In the genomic region with DNA sequence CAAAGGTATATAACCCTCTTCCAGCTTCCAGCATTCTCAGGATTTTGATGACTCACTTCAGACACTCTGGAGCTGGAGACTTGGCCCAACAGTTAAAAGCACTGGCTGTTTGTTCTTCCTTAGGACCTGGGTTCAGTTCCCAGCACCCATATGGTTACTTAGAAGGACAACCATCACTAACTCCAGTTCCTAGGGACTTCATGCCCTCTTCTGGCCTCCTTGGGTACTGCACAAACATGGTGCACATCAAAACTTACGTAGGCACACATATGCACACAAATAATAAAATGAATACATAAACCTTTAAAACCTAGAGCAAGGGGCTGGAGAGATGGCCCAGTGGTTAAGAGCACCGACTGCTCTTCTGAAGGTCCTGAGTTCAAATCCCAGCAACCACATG, we compare ENCODE assay signal across 21 mouse cellular contexts. TPM values are rescaled to one million over a fixed set of nuclear protein-coding genes. Genes with fewer than 3 reads are reported as not detected.
DNase-seq lines count a peak whose midpoint lies in the region; ATAC-seq and TF ChIP-seq lines count a peak whose summit lies in the region.
"Had no signal": no experiment of that assay in that cellular context is flagged by ENCODE, and none has a peak within 500 bp of the region (broad histone marks: within the 10 kb centered on the region; RNA-seq: fewer than 3 reads in every experiment).

No protein-coding gene starts in this region.

- peak; percentile 34 for TF ChIP-seq CTCF in intestine, postnatal 0 days (IDR thresholded peaks at IDR 0.05; ENCODE audit: low read depth)
- peak; percentile 15; the same call in 1 of the 2 replicates for TF ChIP-seq CTCF in midbrain, postnatal 0 days (IDR thresholded peaks at IDR 0.05)
- peak; percentile 30 to 46 (median 40); a peak in 5 of 6 replicates for TF ChIP-seq CTCF in MEL (IDR thresholded peaks at IDR 0.05 in 2 of 3, conservative IDR thresholded peaks at IDR 0.05 in 1 of 3; ENCODE audit: control insufficient read depth in 1 of 3, insufficient read depth in 1 of 3, low read depth in 2 of 3, low read length in 3 of 3, poor library complexity in 1 of 3, severe bottlenecking in 1 of 3)
- TF ChIP-seq CTCF in stomach, postnatal 0 days (IDR thresholded peaks at IDR 0.05; ENCODE audit: low read depth): peak; percentile 43; the same call in 1 of the 2 replicates

- H3K4me1 ChIP-seq in intestine, postnatal 0 days (replicated peaks; ENCODE audit: control insufficient read depth, insufficient read depth, low read length): no peaks in the 10 kb centered on the region; the same call in 1 of the 2 replicates
- peaks cover 31% of the 10 kb centered on the region for H3K4me1 ChIP-seq in intestine, embryonic 16.5 days (ENCODE audit: control insufficient read depth, insufficient read depth, low read length)
- H3K4me1 ChIP-seq in midbrain, postnatal 0 days (ENCODE audit: insufficient read depth, low read length): no peaks in the 10 kb centered on the region
- H3K4me1 ChIP-seq in midbrain, embryonic 11.5 days (ENCODE audit: control insufficient read depth, insufficient read depth, low read length): peaks cover 6% of the 10 kb centered on the region; the same call in 1 of the 2 replicates
- H3K4me1 ChIP-seq in MEL (ENCODE audit: control insufficient read depth in 1 of 2, insufficient read depth in 2 of 2, low read length in 2 of 2): peaks cover 0 to 2% of the 10 kb centered on the region in 2 experiments; a peak in 1 of 4 replicates
- H3K4me1 ChIP-seq in stomach, postnatal 0 days (replicated peaks; ENCODE audit: control insufficient read depth, insufficient read depth): peaks cover 4% of the 10 kb centered on the region; the same call in 1 of the 2 replicates

- no peak for TF ChIP-seq EP300 in MEL (IDR thresholded peaks at IDR 0.05; ENCODE audit: low read depth in 1 of 2, low read length in 2 of 2)
- TF ChIP-seq EP300 in stomach, postnatal 0 days (optimal IDR thresholded peaks at IDR 0.05): no peak

- no peaks in the 10 kb centered on the region for H3K27me3 ChIP-seq in intestine, postnatal 0 days (replicated peaks; ENCODE audit: control insufficient read depth, insufficient read depth, low read length)
- H3K27me3 ChIP-seq in intestine, embryonic 16.5 days (replicated peaks; ENCODE audit: control insufficient read depth, insufficient read depth, low read length): no peaks in the 10 kb centered on the region
- no peaks in the 10 kb centered on the region for H3K27me3 ChIP-seq in midbrain, postnatal 0 days (ENCODE audit: insufficient read depth, low read length)
- H3K27me3 ChIP-seq in midbrain, embryonic 11.5 days (ENCODE audit: control insufficient read depth, insufficient read depth, low read length): 0 out of 2 replicates have a peak, but pooled peaks cover 2% of the 10 kb centered on the region
- no peaks in the 10 kb centered on the region for H3K27me3 ChIP-seq in MEL (ENCODE audit: control insufficient read depth in 1 of 2, insufficient read depth in 2 of 2, low read length in 2 of 2)
- H3K27me3 ChIP-seq in stomach, postnatal 0 days (ENCODE audit: control insufficient read depth, insufficient read depth, low read length): no peaks in the 10 kb centered on the region

- TF ChIP-seq RAD21 in MEL (IDR thresholded peaks at IDR 0.05; ENCODE audit: low read depth, low read length): peak; percentile 15

- ATAC-seq in intestine, postnatal 0 days: no peak
- ATAC-seq in intestine, embryonic 16.5 days: no peak
- ATAC-seq in midbrain, postnatal 0 days (ENCODE audit: low FRiP score): no peak
- ATAC-seq in midbrain, embryonic 11.5 days (ENCODE audit: low FRiP score): no peak
- no peak for ATAC-seq in stomach, postnatal 0 days (ENCODE audit: low FRiP score, low TSS enrichment)
- ATAC-seq: forebrain, embryonic 13.5 days; intestine, embryonic 15.5 days; midbrain, embryonic 13.5 days had no signal

- H3K27ac ChIP-seq in intestine, postnatal 0 days (ENCODE audit: low read depth, low read length): no peak overlapping the region
- H3K27ac ChIP-seq in intestine, embryonic 16.5 days (ENCODE audit: low read length): no peak overlapping the region
- no peak overlapping the region for H3K27ac ChIP-seq in midbrain, postnatal 0 days (ENCODE audit: low read depth, low read length)
- no peak overlapping the region for H3K27ac ChIP-seq in midbrain, embryonic 11.5 days (ENCODE audit: low read depth, low read length)
- no peak overlapping the region for H3K27ac ChIP-seq in MEL (ENCODE audit: control insufficient read depth, low read depth, low read length)
- no peak overlapping the region for H3K27ac ChIP-seq in stomach, postnatal 0 days (replicated peaks)
- H3K27ac ChIP-seq: forebrain, embryonic 13.5 days; intestine, embryonic 15.5 days; limb, embryonic 13.5 days; midbrain, embryonic 13.5 days had no signal

- H3K36me3 ChIP-seq in intestine, postnatal 0 days (ENCODE audit: control insufficient read depth, insufficient read depth): no peaks in the 10 kb centered on the region
- H3K36me3 ChIP-seq in intestine, embryonic 16.5 days (ENCODE audit: control insufficient read depth, insufficient read depth, low read length): no peaks in the 10 kb centered on the region
- no peaks in the 10 kb centered on the region for H3K36me3 ChIP-seq in midbrain, postnatal 0 days (ENCODE audit: insufficient read depth, low read length)
- no peaks in the 10 kb centered on the region for H3K36me3 ChIP-seq in midbrain, embryonic 11.5 days (ENCODE audit: control insufficient read depth, insufficient read depth, low read length)
- H3K36me3 ChIP-seq in MEL (ENCODE audit: control insufficient read depth in 1 of 2, insufficient read depth in 2 of 2, low read length in 2 of 2): peaks cover 17 to 28% of the 10 kb centered on the region in 2 experiments
- H3K36me3 ChIP-seq in stomach, postnatal 0 days (ENCODE audit: control insufficient read depth, insufficient read depth, low read length): no peaks in the 10 kb centered on the region
- H3K36me3 ChIP-seq: intestine, embryonic 15.5 days; limb, embryonic 13.5 days; midbrain, embryonic 13.5 days had no signal

- H3K9me3 ChIP-seq in intestine, postnatal 0 days (ENCODE audit: control insufficient read depth): no peaks in the 10 kb centered on the region
- H3K9me3 ChIP-seq in intestine, embryonic 16.5 days (ENCODE audit: control insufficient read depth, low read length): no peaks in the 10 kb centered on the region
- H3K9me3 ChIP-seq in midbrain, postnatal 0 days (ENCODE audit: low read length): no peaks in the 10 kb centered on the region
- H3K9me3 ChIP-seq in midbrain, embryonic 11.5 days (ENCODE audit: control insufficient read depth, low read length): peaks cover 6% of the 10 kb centered on the region; the same call in 1 of the 2 replicates
- H3K9me3 ChIP-seq in MEL (replicated peaks; ENCODE audit: insufficient read depth, low read length): no peaks in the 10 kb centered on the region
- H3K9me3 ChIP-seq in stomach, postnatal 0 days (ENCODE audit: control insufficient read depth, low read length): no peaks in the 10 kb centered on the region
- H3K9me3 ChIP-seq: forebrain, embryonic 13.5 days; intestine, embryonic 15.5 days; midbrain, embryonic 13.5 days had no signal

- no peak overlapping the region for H3K9ac ChIP-seq in intestine, postnatal 0 days (ENCODE audit: low read depth, low read length)
- H3K9ac ChIP-seq in intestine, embryonic 16.5 days (ENCODE audit: low read depth, low read length): no peak overlapping the region
- no peak overlapping the region for H3K9ac ChIP-seq in midbrain, postnatal 0 days (replicated peaks; ENCODE audit: low read length, poor library complexity, severe bottlenecking)
- no peak overlapping the region for H3K9ac ChIP-seq in midbrain, embryonic 11.5 days (ENCODE audit: low read length)
- no peak overlapping the region for H3K9ac ChIP-seq in MEL (ENCODE audit: control insufficient read depth, low read depth, low read length, poor library complexity, severe bottlenecking)
- H3K9ac ChIP-seq in stomach, postnatal 0 days (ENCODE audit: low read length): no peak overlapping the region
- H3K9ac ChIP-seq: forebrain, embryonic 13.5 days; intestine, embryonic 15.5 days; limb, embryonic 13.5 days; midbrain, embryonic 13.5 days had no signal

- no peak overlapping the region for H3K4me2 ChIP-seq in intestine, postnatal 0 days (replicated peaks; ENCODE audit: low read depth)
- no peak overlapping the region for H3K4me2 ChIP-seq in intestine, embryonic 16.5 days (ENCODE audit: low read depth, low read length)
- H3K4me2 ChIP-seq in midbrain, postnatal 0 days (ENCODE audit: low read depth, low read length, poor library complexity, severe bottlenecking): no peak overlapping the region
- no peak overlapping the region for H3K4me2 ChIP-seq in midbrain, embryonic 11.5 days
- no peak overlapping the region for H3K4me2 ChIP-seq in stomach, postnatal 0 days (replicated peaks; ENCODE audit: low read depth)
- H3K4me2 ChIP-seq: forebrain, embryonic 13.5 days; intestine, embryonic 15.5 days; limb, embryonic 13.5 days; midbrain, embryonic 13.5 days had no signal

- 0 out of 4 replicates have a peak, but pooled peaks of 1 of the 2 experiments have one; percentile 3 for TF ChIP-seq POLR2A in MEL (IDR thresholded peaks at IDR 0.05; ENCODE audit: control insufficient read depth in 1 of 2, insufficient read depth in 1 of 2, low read depth in 1 of 2, low read length in 2 of 2, poor library complexity in 1 of 2)

- peaks cover 13% of the 10 kb centered on the region for H3K79me2 ChIP-seq in MEL (ENCODE audit: control insufficient read depth, insufficient read depth, low read length, poor library complexity)

- WGBS in intestine, postnatal 0 days: 94% methylated on average over 2 of the region's 2 CpGs
- WGBS in intestine, embryonic 16.5 days: 100% methylated on average over 2 of the region's 2 CpGs
- WGBS in midbrain, postnatal 0 days: 96% methylated on average over 2 of the region's 2 CpGs
- 100% methylated on average over 2 of the region's 2 CpGs for WGBS in midbrain, embryonic 11.5 days
- WGBS in stomach, postnatal 0 days: 100% methylated on average over 2 of the region's 2 CpGs

- DNase-seq in midbrain, postnatal 0 days (ENCODE audit: low spot score): no peak
- DNase-seq in midbrain, embryonic 11.5 days (ENCODE audit: low spot score, missing footprints): no peak
- DNase-seq in MEL (ENCODE audit: low read depth, low spot score): peak; percentile 65
- no peak for DNase-seq in stomach, postnatal 0 days (ENCODE audit: low spot score)
- no peak for DNase-seq in testis, postnatal 14 days (ENCODE audit: low spot score)
- no peak for DNase-seq in kidney, adult 18-20 months
- DNase-seq: adrenal gland, adult 2 months; cerebellum, postnatal 14 days; heart, adult 18-20 months; kidney, postnatal 14 days; lung, adult 18-20 months; retina, postnatal 1 day; thymus, adult 2 months had no signal

- no peak overlapping the region for H3K4me3 ChIP-seq in intestine, postnatal 0 days (ENCODE audit: low read depth, low read length)
- H3K4me3 ChIP-seq in intestine, embryonic 16.5 days (ENCODE audit: low read length): no peak overlapping the region
- no peak overlapping the region for H3K4me3 ChIP-seq in midbrain, postnatal 0 days (ENCODE audit: low read depth, low read length)
- H3K4me3 ChIP-seq in midbrain, embryonic 11.5 days (ENCODE audit: low read depth, low read length): no peak overlapping the region
- no peak overlapping the region for H3K4me3 ChIP-seq in MEL (ENCODE audit: control insufficient read depth in 1 of 2, insufficient read depth in 1 of 2, low read depth in 2 of 2, low read length in 2 of 2)
- no peak overlapping the region for H3K4me3 ChIP-seq in stomach, postnatal 0 days (ENCODE audit: low read depth, low read length)
- H3K4me3 ChIP-seq: forebrain, embryonic 13.5 days; intestine, embryonic 15.5 days; limb, embryonic 13.5 days; midbrain, embryonic 13.5 days; myocyte had no signal

RNA-seq across cellular contexts. Expression of gene Tgfb1, which starts 15.5 kb away (rescaled TPM):
- 1.7 and 2.2 TPM in 2 replicates for polyA plus RNA-seq in intestine, postnatal 0 days (2015; fragmentation: Nextera tagmentation; extraction: Ambion mirVana)
- 1.4 and 1.8 TPM in 2 replicates for polyA plus RNA-seq in intestine, embryonic 16.5 days (2015; fragmentation: Nextera tagmentation; extraction: Ambion mirVana)
- total RNA-seq in midbrain, postnatal 0 days (2014; rRNA removed): 2.2 and 2.5 TPM in 2 replicates
- 0.53 and 0.88 TPM in 2 replicates for polyA plus RNA-seq in midbrain, postnatal 0 days (2015; fragmentation: Nextera tagmentation; extraction: Ambion mirVana)
- 0.78 and 1.4 TPM in 2 replicates for polyA plus RNA-seq in midbrain, embryonic 11.5 days (2014; fragmentation: Nextera tagmentation; extraction: Ambion mirVana)
- 108 and 121 TPM in 2 replicates for total RNA-seq in MEL (2012; rRNA removed)
- polyA plus RNA-seq in MEL (2012; ENCODE audit: insufficient read depth in 1 of 2, insufficient read length in 2 of 2, low read depth in 1 of 2, low replicate concordance in 2 of 2, missing spikeins in 1 of 2): 100 to 1,000 TPM; 164 to 489 TPM
- polyA plus RNA-seq in stomach, postnatal 0 days (2015; fragmentation: Nextera tagmentation; extraction: Ambion mirVana): 1.4 and 1.6 TPM in 2 replicates

RNA-seq across cellular contexts. Expression of gene Ccdc97, which starts 16.5 kb away (rescaled TPM):
- polyA plus RNA-seq in intestine, postnatal 0 days (2015; fragmentation: Nextera tagmentation; extraction: Ambion mirVana): 15.9 and 16.5 TPM in 2 replicates
- 21.6 and 22.0 TPM in 2 replicates for polyA plus RNA-seq in intestine, embryonic 16.5 days (2015; fragmentation: Nextera tagmentation; extraction: Ambion mirVana)
- total RNA-seq in midbrain, postnatal 0 days (2014; rRNA removed): 27.0 and 38.3 TPM in 2 replicates
- 29.1 and 34.4 TPM in 2 replicates for polyA plus RNA-seq in midbrain, postnatal 0 days (2015; fragmentation: Nextera tagmentation; extraction: Ambion mirVana)
- 26.8 and 32.1 TPM in 2 replicates for polyA plus RNA-seq in midbrain, embryonic 11.5 days (2014; fragmentation: Nextera tagmentation; extraction: Ambion mirVana)
- 8.0 and 8.4 TPM in 2 replicates for total RNA-seq in MEL (2012; rRNA removed)
- 10 to 100 TPM in 1 of 2 experiments, not detected in 1; 39.7 TPM for polyA plus RNA-seq in MEL (2012; ENCODE audit: insufficient read depth in 1 of 2, insufficient read length in 2 of 2, low read depth in 1 of 2, low replicate concordance in 2 of 2, missing spikeins in 1 of 2)
- polyA plus RNA-seq in stomach, postnatal 0 days (2015; fragmentation: Nextera tagmentation; extraction: Ambion mirVana): 7.9 and 10.2 TPM in 2 replicates

RNA-seq across cellular contexts. Expression of gene B9d2, which starts 21.8 kb away (rescaled TPM):
- polyA plus RNA-seq in intestine, postnatal 0 days (2015; fragmentation: Nextera tagmentation; extraction: Ambion mirVana): 12.4 and 12.6 TPM in 2 replicates
- 21.4 and 22.5 TPM in 2 replicates for polyA plus RNA-seq in intestine, embryonic 16.5 days (2015; fragmentation: Nextera tagmentation; extraction: Ambion mirVana)
- total RNA-seq in midbrain, postnatal 0 days (2014; rRNA removed): 22.8 and 32.1 TPM in 2 replicates
- 58.2 and 67.2 TPM in 2 replicates for polyA plus RNA-seq in midbrain, postnatal 0 days (2015; fragmentation: Nextera tagmentation; extraction: Ambion mirVana)
- polyA plus RNA-seq in midbrain, embryonic 11.5 days (2014; fragmentation: Nextera tagmentation; extraction: Ambion mirVana): 30.7 and 31.1 TPM in 2 replicates
- total RNA-seq in MEL (2012; rRNA removed): 70.4 TPM in 2 replicates
- polyA plus RNA-seq in MEL (2012; ENCODE audit: insufficient read depth in 1 of 2, insufficient read length in 2 of 2, low read depth in 1 of 2, low replicate concordance in 2 of 2, missing spikeins in 1 of 2): 100 to 1,000 TPM in 1 of 2 experiments, not detected in 1; 108 TPM
- polyA plus RNA-seq in stomach, postnatal 0 days (2015; fragmentation: Nextera tagmentation; extraction: Ambion mirVana): 11.6 and 12.5 TPM in 2 replicates

RNA-seq across cellular contexts. Expression of gene Tmem91, which starts 27.4 kb away (rescaled TPM):
- 0.61 and 1.3 TPM in 2 replicates for polyA plus RNA-seq in intestine, postnatal 0 days (2015; fragmentation: Nextera tagmentation; extraction: Ambion mirVana)
- polyA plus RNA-seq in intestine, embryonic 16.5 days (2015; fragmentation: Nextera tagmentation; extraction: Ambion mirVana): 1.6 and 2.1 TPM in 2 replicates
- total RNA-seq in midbrain, postnatal 0 days (2014; rRNA removed): 60.8 and 94.4 TPM in 2 replicates
- 186 and 200 TPM in 2 replicates for polyA plus RNA-seq in midbrain, postnatal 0 days (2015; fragmentation: Nextera tagmentation; extraction: Ambion mirVana)
- 0.99 and 1.6 TPM in 2 replicates for polyA plus RNA-seq in midbrain, embryonic 11.5 days (2014; fragmentation: Nextera tagmentation; extraction: Ambion mirVana)
- total RNA-seq in MEL (2012; rRNA removed): 0.59 and 0.89 TPM in 2 replicates
- polyA plus RNA-seq in MEL (2012; ENCODE audit: insufficient read depth in 1 of 2, insufficient read length in 2 of 2, low read depth in 1 of 2, low replicate concordance in 2 of 2, missing spikeins in 1 of 2): 1 to 10 TPM in 1 of 2 experiments, not detected in 1; 3.3 TPM
- polyA plus RNA-seq in stomach, postnatal 0 days (2015; fragmentation: Nextera tagmentation; extraction: Ambion mirVana): 0.78 and 0.92 TPM in 2 replicates
- total RNA-seq: gastrocnemius, adult 18-20 months had no signal

RNA-seq across cellular contexts. Expression of gene Exosc5, which starts 43.4 kb away (rescaled TPM):
- polyA plus RNA-seq in intestine, postnatal 0 days (2015; fragmentation: Nextera tagmentation; extraction: Ambion mirVana): 50.4 and 52.7 TPM in 2 replicates
- polyA plus RNA-seq in intestine, embryonic 16.5 days (2015; fragmentation: Nextera tagmentation; extraction: Ambion mirVana): 82.6 and 87.2 TPM in 2 replicates
- total RNA-seq in midbrain, postnatal 0 days (2014; rRNA removed): 19.7 and 29.4 TPM in 2 replicates
- polyA plus RNA-seq in midbrain, postnatal 0 days (2015; fragmentation: Nextera tagmentation; extraction: Ambion mirVana): 27.3 and 29.5 TPM in 2 replicates
- polyA plus RNA-seq in midbrain, embryonic 11.5 days (2014; fragmentation: Nextera tagmentation; extraction: Ambion mirVana): 40.2 and 46.4 TPM in 2 replicates
- total RNA-seq in MEL (2012; rRNA removed): 106 and 109 TPM in 2 replicates
- polyA plus RNA-seq in MEL (2012; ENCODE audit: insufficient read depth in 1 of 2, insufficient read length in 2 of 2, low read depth in 1 of 2, low replicate concordance in 2 of 2, missing spikeins in 1 of 2): 100 to 1,000 TPM in 1 of 2 experiments, not detected in 1; 134 TPM
- polyA plus RNA-seq in stomach, postnatal 0 days (2015; fragmentation: Nextera tagmentation; extraction: Ambion mirVana): 63.8 and 65.1 TPM in 2 replicates

Comparison
In these comparisons a context has a peak if more than half of its experiments do, and no peak if none do; other contexts are left out.
1. RNA of gene Tgfb1, which starts 15.5 kb away (polyA plus RNA-seq): 164 to 489 TPM in MEL; 1.4 to 1.8 TPM in intestine, embryonic 16.5 days, 1.7 to 2.2 TPM in intestine, postnatal 0 days, 1.4 to 1.6 TPM in stomach, postnatal 0 days, 0.53 to 0.88 TPM in midbrain, postnatal 0 days and 0.78 to 1.4 TPM in midbrain, embryonic 11.5 days; every median in the first group is over 10 times any median in the second.
2. Peak in every context shown above with its lines, with median percentiles within 50 percentile points of each other: CTCF ChIP-seq.